Mouse (Mus musculus) spleen, embryonic (tissue): Measurements from ENCODE around the gene Rundc1.
"Not testable (repeated sequence)": the region's sequence is repeated elsewhere in the genome, so short reads cannot be mapped to it uniquely, and the experiment has no call there.

Experiments
- CTCF ChIA-PET: fragments of 350-600 bp; sonication (Branson Sonifier 250); formaldehyde crosslinking; loops from one replicate; lab custom pipeline; 2022; lab: Charles Lee

Rundc1 gene

DNA sequence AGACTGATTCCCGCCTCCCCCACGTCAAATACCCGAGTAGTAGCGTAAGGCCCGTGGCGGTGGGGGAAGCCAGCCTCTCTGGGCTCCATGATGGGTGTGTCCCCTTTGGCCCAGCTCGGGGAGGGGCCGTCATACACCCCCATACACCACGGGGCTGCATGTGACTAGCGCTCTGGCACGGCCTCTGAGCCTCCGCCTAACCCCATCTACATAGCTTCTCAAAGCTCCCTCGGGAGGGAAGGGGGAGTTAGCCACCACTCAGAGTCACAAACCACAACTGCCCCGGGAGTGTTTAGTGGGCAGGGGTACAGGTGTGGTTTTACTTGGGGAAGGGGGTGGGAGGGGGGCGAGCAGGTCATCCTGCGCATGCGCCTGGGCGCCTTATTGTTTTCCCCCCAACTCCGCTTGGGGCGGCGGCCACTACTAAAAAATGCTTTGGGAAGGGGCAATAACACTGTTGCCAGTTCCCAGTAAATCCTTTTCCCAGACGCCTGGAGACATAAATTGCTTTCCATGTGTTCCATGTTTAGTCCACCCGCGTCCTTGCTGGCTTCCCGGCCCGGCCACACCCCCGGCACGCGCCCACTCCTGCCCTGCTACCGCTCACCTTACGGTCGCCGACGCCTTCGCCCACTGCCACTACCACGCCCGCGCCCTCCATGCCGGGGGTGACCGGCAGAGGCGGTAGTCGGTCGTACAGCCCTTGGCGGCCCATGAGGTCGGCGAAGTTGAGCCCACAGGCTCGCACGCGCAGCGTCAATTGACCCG lies 40.4 kb downstream of the Rundc1 start:
- CTCF ChIA-PET = interaction anchor here (0.7 to 1.3 kb wide), 3 partner anchors 16 to 23 kb away, joined by 3 to 7 read pairs (median 4); partner anchors contain the start of gene Rpl27

DNA sequence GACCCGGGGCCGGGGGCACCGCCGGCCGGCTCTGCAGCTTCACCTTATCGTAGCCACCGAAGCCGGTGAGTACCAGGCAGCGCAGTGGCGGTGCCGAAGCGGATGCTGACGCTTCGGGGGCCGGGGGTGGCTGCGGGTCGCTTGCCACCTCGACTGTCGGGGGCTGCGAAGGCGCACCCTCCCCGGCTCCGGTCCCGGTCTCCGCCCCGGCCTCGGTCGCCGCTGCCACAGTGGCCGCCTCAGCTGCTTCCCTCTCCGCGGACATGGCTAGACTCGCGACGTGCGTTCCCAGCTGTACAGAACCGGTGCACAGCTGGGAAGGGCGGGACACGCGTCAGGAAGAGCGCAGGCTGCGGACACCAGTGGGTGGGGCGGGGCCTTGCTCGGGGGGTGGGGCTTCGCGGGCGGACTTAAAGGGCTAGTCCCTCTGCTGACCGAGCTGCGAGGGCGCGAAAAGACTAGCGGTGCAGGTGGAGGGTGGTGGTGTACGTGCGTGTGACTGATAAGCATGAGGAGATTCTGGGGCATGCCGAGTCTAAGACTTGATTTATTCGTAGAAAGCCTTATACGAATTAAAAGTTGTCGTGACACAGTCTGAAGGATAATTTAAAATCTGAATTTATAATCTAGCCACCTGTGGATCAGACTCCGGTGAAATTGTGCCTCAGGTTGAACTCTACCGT lies 41.1 kb downstream of the Rundc1 start, which contains the start of gene Vat1:
Vat1 (minus strand) TSS at position 362 of the 683 bp plus-strand sequence.
- CTCF ChIA-PET = interaction anchor here (0.7 to 1.3 kb wide), 2 partner anchors 16 to 24 kb away, joined by 3 to 7 read pairs; partner anchors contain the start of gene Rpl27

DNA sequence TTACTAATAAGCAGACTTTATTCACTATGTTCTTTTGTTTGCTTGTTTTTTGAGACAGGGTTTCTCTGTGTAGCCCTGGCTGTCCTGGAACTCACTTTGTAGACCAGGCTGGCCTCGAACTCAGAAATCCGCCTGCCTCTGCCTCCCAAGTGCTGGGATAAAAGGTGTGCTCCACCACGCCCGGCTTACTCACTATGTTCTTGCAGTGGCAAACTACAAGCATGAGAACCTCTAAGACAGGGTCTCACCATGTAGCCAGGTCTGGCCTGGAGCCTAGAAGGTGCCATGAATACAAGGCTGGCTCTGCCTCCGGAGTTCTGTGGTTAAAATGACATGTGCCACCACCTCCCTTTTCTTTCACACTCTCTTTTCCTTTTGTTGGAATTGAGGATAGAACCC lies 41.7 kb downstream of the Rundc1 start:
- CTCF ChIA-PET = interaction anchor here (1.3 kb wide), 1 partner anchor 17 kb away, joined by 3 read pairs; no protein-coding TSS in a partner anchor

DNA sequence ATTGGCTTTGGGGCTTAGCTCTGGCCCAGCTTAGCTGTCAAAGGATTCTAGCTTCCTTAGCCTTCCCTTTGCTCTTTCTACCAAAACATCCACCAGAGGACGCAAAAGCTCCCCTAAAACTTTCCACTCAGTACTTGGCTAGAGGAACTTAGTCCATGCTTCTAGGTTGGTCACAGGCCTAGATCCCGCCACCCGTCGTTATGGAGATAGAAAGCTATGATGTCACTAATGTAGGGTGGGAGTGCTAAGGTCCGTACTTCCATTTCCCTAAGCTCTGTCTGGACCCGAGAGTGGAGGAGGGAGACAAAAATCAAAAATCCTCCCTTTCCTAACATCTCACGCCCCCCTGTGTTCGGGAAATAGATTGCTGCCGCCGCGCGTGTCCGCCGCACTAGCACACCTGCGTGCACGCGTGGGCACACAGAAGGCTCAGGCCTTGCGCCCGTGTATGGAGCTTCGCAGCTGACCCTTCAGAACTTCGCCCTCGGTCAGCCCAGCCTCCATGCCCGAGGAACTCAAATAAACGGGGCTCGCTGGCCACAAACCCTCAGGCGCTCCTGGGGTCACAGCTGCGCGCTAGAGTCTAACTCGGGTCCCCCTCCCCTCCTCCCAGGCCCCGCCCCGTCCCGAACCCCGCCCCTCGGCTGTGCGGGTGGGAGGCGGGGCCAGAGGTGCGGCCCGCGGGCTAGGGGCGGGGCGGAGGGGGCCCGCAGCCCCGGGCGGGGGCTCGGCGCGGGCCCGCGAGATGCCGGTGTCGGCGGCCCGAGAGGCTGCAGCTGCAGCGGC lies 42.8 kb downstream of the Rundc1 start:
- CTCF ChIA-PET = no interaction called here

DNA sequence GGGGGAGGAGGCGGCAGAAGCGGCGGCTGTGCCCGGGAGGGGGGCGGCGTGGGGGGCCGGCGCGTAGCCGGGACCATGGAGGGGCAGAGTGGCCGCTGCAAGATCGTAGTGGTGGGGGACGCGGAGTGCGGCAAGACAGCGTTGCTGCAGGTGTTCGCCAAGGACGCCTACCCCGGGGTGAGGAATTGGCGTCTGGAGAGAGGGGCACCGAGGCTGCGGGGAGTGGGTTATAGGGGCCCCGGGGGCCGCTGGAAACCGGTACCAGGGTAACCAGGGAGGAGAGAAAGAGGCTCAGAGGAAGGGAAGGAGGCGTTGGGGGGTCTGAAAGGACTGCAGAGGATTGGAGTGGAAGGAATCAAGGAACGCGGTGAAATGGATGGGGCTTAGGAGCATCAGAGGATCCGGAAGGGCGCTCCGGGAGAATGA lies 43.4 kb downstream of the Rundc1 start:
- CTCF ChIA-PET = no interaction called here

DNA sequence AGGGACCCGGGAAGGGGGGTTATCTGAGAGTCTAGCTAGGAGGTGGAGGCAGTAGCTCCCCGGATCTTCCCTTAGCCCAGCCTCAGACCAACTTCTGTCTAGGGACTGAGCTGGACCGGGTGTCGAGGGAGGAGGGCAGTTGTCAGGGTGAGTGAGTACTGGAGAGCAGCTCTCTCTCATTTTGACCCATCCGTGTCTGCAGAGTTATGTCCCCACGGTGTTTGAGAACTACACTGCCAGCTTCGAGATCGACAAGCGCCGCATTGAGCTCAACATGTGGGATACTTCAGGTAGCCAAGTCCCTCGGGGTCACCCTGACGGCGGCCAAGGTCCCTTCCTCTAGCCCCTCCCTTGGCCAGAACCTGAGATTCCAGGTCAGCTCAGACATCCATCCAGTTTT lies 43.8 kb downstream of the Rundc1 start:
- CTCF ChIA-PET = interaction anchor here (0.6 kb wide), 2 partner anchors 10 to 937 kb away, joined by 3 to 5 read pairs; no protein-coding TSS in a partner anchor

DNA sequence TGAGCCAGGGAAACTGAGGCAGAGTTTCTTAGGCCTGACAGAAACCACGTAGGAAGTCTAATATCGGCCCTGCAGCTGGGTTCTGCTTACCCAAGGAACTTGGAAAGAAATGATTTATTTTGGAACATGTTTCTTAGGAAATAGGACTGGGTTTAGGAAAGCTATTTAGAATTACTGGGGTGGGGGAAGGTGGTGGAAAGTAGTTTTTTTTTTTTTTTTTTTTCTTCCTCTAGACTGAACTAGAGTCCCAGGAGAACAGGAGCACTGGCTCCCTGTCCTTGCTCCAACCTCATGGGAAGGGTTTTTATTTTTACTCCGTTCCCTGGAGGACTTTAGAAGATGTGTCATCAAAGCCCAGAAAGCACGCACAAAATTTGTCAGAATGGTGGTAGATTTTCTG lies 44.3 kb downstream of the Rundc1 start:
- CTCF ChIA-PET = interaction anchor here (0.6 kb wide), 2 partner anchors 9 to 937 kb away, joined by 3 to 5 read pairs; no protein-coding TSS in a partner anchor

DNA sequence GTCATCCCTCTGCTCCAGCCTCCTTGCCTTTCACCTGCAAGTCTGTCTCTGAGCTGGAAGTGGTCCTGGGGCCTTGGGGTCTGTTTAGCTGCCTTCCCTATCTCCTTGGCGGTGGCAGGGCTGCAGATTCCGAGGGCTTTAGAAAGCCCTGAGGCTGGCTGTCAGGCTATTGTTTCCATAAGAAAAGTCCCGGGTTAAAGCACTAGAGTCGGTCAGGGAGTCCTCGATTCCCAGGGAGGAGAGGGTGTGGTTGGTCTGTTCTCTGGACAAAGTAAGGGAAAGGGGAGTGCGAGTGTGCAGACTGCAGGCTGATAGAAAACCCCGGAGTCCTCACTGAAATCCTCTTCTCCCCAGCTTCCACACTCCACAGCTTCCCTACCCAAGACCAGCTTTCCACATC lies 45.3 kb downstream of the Rundc1 start:
- CTCF ChIA-PET = interaction anchor here (0.6 kb wide), 1 partner anchor 32 kb away, joined by 8 read pairs; no protein-coding TSS in a partner anchor

DNA sequence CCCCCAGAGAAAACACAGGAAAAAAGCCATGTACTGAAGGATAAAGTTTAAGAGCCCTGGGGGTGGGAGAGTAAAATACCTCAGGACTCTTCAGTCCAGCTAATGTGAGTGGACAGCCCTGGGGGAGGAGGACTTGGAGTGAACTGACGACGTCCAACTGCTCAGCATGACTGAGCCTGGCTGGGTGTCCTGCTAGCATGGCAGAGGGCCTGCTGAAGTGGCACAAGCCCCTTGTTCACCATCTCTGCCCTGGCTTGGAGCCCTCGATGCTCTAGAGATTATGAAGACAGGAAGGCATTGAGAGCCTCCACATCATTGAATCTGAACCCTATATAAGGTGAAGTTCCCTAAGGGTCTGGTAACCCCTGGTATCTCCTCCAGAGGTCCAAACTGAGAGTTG lies 47.0 kb downstream of the Rundc1 start:
- CTCF ChIA-PET = no interaction called here

DNA sequence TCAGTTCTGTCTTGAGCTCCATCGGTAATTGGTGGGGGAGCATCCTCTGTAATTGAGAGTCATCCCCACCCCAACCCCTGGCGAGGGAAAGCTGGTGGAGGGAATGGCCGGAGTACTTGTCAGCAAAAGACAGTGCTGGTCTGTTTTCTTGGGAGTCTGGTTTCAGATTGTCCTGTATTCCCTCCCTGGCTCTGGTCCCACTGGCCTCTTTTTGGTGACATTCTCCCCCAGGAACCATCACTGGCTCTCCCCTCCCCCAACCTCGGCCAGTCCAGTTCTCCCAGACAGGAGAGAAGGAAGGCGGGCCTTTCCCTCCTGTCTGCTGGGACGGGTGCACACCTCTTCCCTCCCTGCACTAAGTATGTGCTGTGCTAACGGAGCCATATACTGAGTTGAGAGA lies 47.5 kb downstream of the Rundc1 start:
- CTCF ChIA-PET = no interaction called here

DNA sequence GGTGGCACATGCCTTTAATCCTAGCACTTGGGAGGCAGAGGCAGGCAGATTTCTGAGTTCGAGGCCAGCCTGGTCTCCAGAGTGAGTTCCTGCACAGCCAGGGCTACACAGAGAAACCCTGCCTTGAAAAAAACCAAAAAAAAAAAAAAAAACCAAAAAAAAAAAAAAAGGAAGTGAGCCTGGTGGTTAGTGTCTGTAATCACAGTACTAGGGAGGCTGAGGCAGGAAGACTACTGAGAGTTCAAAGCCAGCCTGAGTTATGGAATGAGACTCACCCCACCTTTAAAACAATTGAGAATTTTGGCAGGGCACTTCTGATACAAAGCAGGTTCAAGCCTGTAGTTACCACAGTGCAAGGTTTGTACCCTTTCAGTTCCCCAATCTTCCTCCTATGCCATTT lies 48.8 kb downstream of the Rundc1 start:
- CTCF ChIA-PET = not testable (repeated sequence)

DNA sequence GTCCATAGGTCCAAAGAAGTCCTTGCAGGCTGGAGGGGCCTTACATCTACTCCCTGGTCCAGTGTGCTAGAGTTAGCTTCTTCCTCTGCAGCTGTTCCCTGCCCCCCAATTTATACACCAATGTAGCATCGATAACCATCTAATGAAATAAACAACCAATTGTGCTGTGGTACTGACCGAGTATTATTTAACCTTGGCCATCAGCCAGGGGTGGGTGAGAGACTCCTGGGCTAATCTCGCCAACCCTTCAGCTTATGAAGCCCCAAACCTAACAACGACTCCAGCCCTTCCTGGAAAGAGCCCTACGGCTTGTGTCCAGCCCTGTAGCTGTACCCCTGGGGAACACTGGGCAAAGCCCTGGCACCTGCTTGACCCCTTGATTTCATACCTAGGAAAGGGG lies 49.4 kb downstream of the Rundc1 start:
- CTCF ChIA-PET = no interaction called here

DNA sequence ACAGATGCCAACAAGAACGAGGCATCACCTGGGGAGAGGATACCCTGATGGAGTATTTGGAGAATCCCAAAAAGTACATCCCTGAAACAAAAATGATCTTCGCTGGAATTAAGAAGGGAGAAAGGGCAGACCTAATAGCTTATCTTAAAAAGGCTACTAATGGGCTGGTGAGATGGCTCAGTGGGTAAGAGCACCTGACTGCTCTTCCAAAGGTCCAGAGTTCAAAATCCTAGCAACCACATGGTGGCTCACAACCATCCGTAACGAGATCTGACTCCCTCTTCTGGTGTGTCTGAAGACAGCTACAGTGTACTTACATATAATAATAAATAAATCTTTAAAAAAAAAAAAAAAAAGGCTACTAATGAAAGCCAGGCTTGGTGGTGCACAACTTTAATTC lies 51.5 kb downstream of the Rundc1 start:
- CTCF ChIA-PET = not testable (repeated sequence)

DNA sequence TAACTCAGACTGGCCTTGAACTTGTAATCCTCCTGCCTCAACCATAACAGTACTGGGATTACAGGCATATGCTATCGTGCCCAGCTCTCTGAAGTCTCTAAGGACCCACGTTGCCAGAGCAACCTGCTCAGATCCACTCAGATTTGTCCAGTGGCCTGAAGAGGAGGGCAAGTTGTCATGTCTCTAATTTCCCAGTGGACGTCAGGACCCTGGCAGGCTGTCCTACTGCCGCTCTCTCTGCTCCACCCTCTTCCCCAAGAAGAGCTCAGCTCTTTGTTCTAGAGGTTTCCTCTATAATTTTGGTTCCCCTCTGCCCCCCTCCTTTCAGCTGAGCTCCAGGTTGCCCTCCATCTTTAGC lies 52.3 kb downstream of the Rundc1 start:
- CTCF ChIA-PET = no interaction called here

DNA sequence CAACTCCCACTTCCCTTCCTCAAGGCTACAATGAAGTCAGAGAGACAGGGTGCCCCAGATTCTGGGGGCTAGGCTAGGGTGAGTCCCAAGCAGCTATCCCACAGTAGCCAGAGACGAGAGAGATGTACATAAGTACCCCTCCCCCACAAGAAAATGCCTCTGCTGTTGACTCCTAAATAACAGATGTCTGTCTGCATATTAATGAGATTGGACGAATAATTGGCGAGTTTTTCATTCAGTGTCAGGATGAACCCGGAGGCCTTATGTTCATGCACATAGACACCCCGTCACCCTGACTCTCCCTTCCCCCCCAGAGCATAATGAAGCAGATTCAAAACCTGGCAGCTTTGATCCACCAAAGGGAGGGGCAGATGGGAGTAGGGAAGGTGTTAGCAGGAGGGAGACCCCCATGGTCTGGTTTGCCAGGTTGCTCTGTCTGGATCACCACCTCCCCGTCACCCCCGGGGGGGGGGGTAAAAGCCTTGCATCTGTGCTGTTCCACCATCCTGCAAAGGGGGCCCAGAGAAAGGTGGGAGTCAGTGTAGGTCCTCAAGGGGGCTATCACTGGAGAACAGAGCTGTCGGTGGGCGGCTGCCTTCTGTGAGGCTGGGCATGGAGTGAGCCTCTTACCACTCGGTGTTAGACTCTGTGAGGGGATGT lies 52.8 kb downstream of the Rundc1 start:
- CTCF ChIA-PET = interaction anchor here (0.7 kb wide), 1 partner anchor 9 kb away, joined by 5 read pairs; no protein-coding TSS in a partner anchor

DNA sequence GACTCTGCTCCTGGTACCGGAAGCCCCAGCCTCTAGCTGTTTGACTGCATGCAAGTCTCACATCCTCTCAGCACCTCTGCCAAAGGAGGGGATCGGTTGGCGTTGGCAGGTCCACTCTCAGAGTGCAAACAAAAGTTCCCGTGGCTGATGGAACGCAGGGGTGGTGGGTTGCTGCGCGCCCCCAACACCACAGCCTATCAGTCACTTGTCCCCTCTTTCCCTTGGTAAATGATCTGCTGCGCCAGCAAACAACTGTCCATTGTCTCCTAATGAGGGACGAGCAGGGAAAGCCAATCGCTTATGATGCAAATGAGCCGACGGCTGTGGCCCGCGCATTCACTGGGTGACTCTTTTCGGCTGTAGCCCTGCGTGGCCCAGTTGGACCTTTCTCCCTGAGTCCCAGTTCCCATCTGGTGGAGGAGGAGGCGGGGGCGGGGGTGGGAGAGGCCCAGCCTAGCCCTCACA lies 54.3 kb downstream of the Rundc1 start:
- CTCF ChIA-PET = no interaction called here

DNA sequence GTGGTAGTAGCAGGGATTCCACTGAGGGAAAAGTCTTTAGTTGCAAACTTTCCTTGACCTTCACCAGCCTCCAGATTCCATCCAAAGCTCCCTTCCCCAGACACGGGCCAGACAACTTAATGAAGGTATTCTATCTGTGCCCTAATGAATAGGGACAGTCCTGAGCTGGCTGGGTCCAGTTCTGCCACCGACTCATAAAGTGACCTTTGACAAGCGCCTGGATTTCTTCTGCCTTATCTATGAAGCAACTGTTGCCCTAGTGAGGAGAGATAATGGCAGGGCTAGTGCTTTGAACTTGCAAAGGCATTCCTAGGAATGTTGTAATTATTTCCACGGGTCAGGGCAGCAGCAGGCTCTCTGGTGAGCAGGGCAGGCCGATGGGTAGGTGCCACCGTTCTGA lies 56.0 kb downstream of the Rundc1 start:
- CTCF ChIA-PET = no interaction called here

DNA sequence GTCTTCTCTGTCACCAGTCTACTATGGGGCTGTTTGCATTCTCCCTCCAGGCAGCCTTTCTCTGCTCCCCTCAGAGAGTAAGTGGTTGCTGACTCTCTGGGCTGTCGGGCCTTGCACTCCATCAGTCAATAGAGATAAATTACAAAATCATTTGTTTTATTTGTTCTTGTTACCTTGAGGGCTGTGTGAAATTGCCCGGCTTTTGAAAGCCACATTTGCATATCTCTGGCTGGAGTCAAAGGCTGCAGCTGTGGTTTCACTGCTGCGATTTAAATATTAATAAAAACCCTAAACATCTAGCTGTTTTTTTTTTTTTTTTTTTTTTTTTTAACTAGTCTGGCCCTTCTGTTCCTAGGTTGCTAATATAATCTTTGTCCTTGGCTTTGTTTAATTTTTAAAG lies 58.9 kb downstream of the Rundc1 start:
- CTCF ChIA-PET = interaction anchor here (0.7 kb wide), 1 partner anchor 1205 kb away, joined by 6 read pairs; no protein-coding TSS in a partner anchor

DNA sequence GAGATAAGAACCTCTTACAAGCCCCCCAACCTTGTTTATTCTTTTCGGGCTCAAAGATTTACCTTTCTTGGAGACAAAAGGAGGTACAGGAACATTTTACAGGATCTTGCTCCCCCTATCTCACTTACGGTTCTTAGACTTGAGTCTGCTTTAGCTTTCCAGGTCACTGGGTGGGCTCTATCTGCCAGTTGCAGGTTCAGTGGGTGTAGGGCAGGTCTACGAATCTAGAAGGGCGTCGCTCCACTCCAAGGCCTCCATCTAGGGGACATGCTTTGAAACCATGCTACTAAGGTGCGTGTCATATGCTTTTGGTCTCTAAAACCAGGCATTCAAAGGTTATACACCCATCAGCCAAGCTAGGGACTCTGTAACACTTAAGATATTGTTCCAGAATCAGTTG lies 59.4 kb downstream of the Rundc1 start:
- CTCF ChIA-PET = interaction anchor here (0.7 kb wide), 1 partner anchor 1205 kb away, joined by 6 read pairs; no protein-coding TSS in a partner anchor

DNA sequence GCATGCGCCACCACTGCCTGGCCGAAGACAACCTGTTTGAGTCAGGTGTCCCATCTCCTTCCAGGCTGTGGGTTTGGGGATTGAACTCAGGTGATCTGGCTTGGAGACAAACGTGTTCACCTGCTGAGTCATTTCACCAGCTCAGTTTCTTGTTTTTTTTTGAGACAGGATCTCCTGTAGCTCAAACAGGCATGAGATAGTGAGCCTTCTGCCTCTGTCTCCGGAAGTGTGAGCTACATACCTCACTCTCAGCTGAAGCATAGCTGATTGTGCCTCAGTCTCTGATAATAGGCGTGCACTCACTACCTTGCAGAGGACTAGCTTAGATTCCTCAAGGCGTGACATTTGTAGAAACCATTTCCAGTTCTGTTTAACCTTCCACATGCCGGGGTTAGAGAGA lies 59.9 kb downstream of the Rundc1 start:
- CTCF ChIA-PET = no interaction called here
